Mouse (Mus musculus) neural tube, embryonic 10.5 days (tissue): ENCODE data around the gene Rbms3.

Experiments
- DNase-seq: peaks from one replicate; pipeline ENCODE4 v3.0.0-alpha.2; 2017; ENCODE audit warnings: low spot score; ENCODE audit errors: extremely low spot score

The Rbms3 gene

GRCm38 (mm10) chr9:117002083-117002482 is 627.6 kb downstream of the Rbms3 start:
- DNase-seq = no peak

GRCm38 (mm10) chr9:116999186-116999585 is 630.5 kb downstream of the Rbms3 start:
- no peak for DNase-seq

- no peak for DNase-seq
These were observed 639.4 kb downstream of the Rbms3 start for GRCm38 (mm10) chr9:116990321-116990720.

- no peak for DNase-seq
These were observed 648.9 kb downstream of the Rbms3 start for GRCm38 (mm10) chr9:116980801-116981200.

- no peak for DNase-seq
These were observed 652.3 kb downstream of the Rbms3 start for GRCm38 (mm10) chr9:116977428-116977827.

- no peak for DNase-seq
These were observed 652.9 kb downstream of the Rbms3 start for GRCm38 (mm10) chr9:116976575-116977408.

GRCm38 (mm10) chr9:116975269-116975668 is 654.4 kb downstream of the Rbms3 start:
- DNase-seq = no peak

- no peak for DNase-seq
These were observed 655.6 kb downstream of the Rbms3 start for GRCm38 (mm10) chr9:116974134-116974533.

GRCm38 (mm10) chr9:116973594-116973993 is 656.1 kb downstream of the Rbms3 start:
- DNase-seq = no peak

- no peak for DNase-seq
These were observed 662.4 kb downstream of the Rbms3 start for GRCm38 (mm10) chr9:116967317-116967716.

- DNase-seq = no peak
These were observed 664.0 kb downstream of the Rbms3 start for GRCm38 (mm10) chr9:116965691-116966090.

GRCm38 (mm10) chr9:116956156-116956555 is 673.6 kb downstream of the Rbms3 start:
- no peak for DNase-seq

GRCm38 (mm10) chr9:116948211-116948610 is 681.5 kb downstream of the Rbms3 start:
- DNase-seq = no peak

- no peak for DNase-seq
These were observed 682.3 kb downstream of the Rbms3 start for GRCm38 (mm10) chr9:116947369-116947768.

- no peak for DNase-seq
These were observed 682.9 kb downstream of the Rbms3 start for GRCm38 (mm10) chr9:116946787-116947186.

- DNase-seq = no peak
These were observed 684.0 kb downstream of the Rbms3 start for GRCm38 (mm10) chr9:116945689-116946088.

GRCm38 (mm10) chr9:116943902-116944301 is 685.8 kb downstream of the Rbms3 start:
- DNase-seq = no peak

GRCm38 (mm10) chr9:116941116-116941515 is 688.6 kb downstream of the Rbms3 start:
- DNase-seq = no peak

GRCm38 (mm10) chr9:116940693-116941092 is 689.0 kb downstream of the Rbms3 start:
- no peak for DNase-seq

GRCm38 (mm10) chr9:116928338-116928737 is 701.4 kb downstream of the Rbms3 start:
- no peak for DNase-seq

- no peak for DNase-seq
These were observed 706.6 kb downstream of the Rbms3 start for GRCm38 (mm10) chr9:116923151-116923550.

GRCm38 (mm10) chr9:116922561-116922960 is 707.2 kb downstream of the Rbms3 start:
- no peak for DNase-seq

- DNase-seq = no peak
These were observed 710.2 kb downstream of the Rbms3 start for GRCm38 (mm10) chr9:116919441-116920019.
